Mouse (Mus musculus): Measurements from ENCODE around the gene Eif2b4.
"Not testable (repeated sequence)": the region's sequence is repeated elsewhere in the genome, so short reads cannot be mapped to it uniquely, and the experiment has no call there.

Eif2b4 gene

DNA sequence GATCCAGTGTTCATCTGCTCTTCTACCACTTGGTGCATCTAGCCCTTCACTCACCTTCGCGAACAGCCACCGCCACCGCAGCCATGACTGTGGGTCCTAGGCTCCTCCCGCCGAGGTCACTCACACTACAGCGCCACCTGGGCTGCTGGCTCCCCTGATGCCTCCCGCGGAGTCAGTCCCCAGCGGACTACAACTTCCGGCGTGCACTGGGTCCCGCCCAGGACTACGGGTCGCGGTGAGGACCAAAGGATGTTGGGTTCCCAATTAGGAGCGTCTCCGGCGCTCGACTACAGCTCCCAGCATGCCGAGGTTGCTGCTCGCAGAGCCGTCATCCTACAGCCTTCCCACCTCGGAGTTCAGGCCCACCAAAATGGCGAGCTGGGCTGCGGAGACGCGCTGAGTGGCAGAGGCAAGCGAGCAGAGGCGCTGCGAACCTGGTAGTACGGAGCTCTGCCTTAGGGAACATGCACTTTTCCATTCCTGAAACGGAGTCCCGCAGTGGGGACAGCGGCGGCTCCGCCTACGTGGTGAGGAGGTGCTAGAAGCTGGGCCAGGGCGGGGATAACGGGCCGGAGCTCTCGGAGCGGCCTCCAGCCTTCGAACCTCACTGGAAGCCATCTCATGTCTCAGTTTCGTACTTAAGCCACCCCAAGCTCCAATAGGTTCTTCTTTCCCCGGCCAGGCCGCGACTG is at the start of gene Eif2b4, which contains the start of gene Snx17:
Eif2b4 (minus strand) TSS at position 492 of the 692 bp plus-strand sequence.
Snx17 (plus strand) TSS at position 289 of the 692 bp plus-strand sequence.
- peak; percentile 99 for DNase-seq (ENCODE audit: low spot score)

GRCm38 (mm10) chr5:31242191-31242590 is 49.0 kb upstream of the Eif2b4 start:
- DNase-seq (ENCODE audit: low spot score): no peak

DNA sequence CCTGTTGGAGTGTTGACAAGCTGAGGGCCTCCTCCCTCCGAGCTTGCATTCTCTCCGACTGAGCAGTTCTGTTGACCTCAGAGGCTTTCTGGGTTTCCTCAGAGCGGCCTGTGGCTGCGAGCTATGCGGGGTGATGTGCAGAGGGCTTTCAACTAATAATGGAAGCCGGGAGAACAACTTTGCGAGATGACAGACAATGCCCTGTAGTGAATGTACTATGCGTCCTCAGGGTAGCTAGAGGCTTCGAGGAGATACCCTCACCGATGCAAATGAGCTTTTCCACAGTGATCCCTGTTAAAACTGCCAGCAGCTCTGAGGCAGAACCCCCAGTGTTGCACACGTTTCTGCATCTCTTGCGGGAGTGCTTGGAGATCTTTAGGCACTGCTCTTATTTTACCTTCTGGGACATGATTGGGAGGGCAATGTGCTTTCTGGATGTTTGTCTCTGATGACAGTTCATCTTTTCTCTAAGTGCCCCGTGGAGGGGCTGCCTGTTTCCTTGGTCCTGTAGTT is 48.3 kb upstream of the Eif2b4 start:
- no peak for DNase-seq (ENCODE audit: low spot score)

GRCm38 (mm10) chr5:31240637-31241521 is 47.6 kb upstream of the Eif2b4 start, which contains the start of the genes Nrbp1 and Gm9970:
Gene Nrbp1, plus strand, starts transcription at chr5:31240864.
Gene Gm9970, minus strand, starts transcription at chr5:31241232.
- peak; percentile 94 for DNase-seq (ENCODE audit: low spot score)

- no peak for DNase-seq (ENCODE audit: low spot score)
These were observed 33.4 kb upstream of the Eif2b4 start for GRCm38 (mm10) chr5:31226641-31227040.

DNA sequence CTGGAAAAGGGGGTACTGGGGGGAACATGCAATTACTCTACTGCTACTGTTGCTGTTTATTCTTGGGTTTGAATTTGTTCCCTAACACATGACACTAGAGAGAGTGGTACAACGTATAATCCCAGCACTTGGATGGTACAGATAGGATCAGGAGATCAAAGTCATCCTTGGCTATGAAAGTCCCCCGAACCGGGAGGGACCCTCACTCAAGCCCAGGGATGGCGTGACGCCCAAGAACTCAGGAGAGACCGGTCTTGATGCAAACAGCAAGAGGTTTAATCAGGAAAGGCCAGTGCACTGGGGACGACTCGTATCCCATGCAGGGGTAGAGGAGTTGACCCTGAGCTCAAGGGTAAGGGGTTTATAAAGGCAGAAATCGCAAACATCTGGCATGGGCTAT is 29.5 kb upstream of the Eif2b4 start:
- no peak for DNase-seq (ENCODE audit: low spot score)

DNA sequence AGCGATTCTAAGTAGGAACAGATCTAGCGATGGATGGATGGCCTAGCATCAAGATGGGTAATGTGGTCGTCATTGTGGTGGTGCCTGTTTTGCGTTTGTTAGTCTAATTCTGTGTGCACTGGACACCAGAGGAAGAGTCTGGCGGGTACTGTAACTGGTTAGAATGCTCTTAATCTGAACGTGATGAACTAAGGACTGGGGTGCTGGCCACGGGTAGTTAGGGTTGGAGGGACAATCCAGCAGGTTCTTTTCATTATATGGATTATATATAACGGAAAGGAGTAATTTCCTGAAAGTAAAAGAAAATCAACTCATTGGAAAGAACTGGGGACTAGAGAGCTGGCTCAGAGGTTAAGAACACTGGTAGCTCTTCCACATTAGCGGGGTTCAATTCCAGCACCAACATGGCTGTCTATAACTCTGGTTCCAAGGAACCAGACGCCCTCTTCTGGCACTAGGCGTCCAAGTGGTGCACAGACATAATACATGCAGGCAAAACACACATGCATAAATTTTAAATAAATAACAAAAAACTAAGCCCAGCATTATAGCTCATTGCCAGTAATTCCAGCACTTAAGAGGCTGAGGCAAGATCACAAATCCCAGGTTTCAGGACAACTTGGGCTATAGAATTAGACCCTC is 28.2 kb upstream of the Eif2b4 start:
- DNase-seq (ENCODE audit: low spot score): peak; percentile 44

DNA sequence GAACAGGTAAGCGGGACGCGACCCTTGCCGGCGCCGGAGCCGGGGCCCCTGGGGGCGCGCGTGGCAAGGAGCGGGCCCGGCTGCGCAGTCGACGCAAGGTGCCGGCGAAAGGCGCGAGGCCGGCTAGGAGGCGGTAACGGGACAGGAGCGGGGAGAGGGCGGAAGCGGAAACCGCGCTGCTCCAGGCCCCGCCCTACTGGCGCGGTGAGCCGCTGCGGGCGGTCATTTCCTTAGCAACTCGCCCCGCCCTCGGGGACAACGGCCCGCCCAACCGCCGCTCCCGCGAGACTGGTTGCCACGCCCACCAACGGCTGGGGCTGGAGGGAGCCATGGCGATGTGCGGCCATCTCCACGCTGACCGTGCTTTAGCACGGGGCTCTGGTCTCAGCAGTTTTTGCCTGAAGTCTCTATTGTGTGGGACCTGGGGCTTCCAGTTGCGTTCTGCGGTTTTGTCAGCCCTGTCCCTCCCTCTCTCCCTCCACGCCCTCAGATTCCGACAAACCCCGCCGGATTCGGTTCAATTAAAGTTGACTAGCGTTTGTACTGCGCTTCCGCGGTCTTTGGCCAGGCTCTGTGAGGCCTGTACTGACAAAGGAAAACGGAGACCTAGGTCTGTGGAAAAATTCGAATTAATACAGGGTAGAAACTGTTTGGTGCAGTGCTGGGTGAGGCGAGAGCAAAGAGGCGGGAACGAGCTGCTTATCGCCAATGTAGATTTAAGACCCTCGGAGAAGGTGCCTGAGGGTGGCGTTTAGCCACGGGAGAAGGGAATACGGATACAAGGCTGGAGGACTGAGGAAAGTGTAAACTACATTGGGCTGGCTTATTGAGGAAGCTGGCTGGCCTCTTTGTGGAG is 27.4 kb upstream of the Eif2b4 start, which contains the start of gene Ppm1g:
Ppm1g (minus strand) TSS at position 240 of the 856 bp plus-strand sequence.
- peak; percentile 95 for DNase-seq (ENCODE audit: low spot score)

- DNase-seq (ENCODE audit: low spot score): no peak
These were observed 26.7 kb upstream of the Eif2b4 start for GRCm38 (mm10) chr5:31219911-31220447.

DNA sequence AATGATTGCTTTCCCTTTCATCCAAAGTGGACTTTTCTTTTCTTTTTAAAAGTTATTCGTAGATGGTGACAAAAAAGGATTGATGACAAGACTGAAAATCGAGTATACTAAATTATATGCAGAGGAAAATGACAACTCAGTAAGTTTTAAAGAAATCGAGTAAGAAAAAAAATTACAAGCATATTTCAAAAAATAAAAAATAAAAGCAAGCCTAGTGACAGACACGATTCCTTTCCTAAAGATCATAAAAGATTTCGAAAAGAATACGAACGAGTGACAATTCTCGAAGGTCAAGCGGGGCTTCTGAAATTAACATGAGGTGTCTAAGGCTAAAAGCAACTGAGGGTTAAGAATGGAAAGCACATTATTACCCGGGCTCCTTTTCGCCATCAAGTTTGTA is 26.2 kb upstream of the Eif2b4 start:
- DNase-seq (ENCODE audit: low spot score): no peak

GRCm38 (mm10) chr5:31219070-31219469 is 25.8 kb upstream of the Eif2b4 start:
- no peak for DNase-seq (ENCODE audit: low spot score)

GRCm38 (mm10) chr5:31218294-31218693 is 25.1 kb upstream of the Eif2b4 start:
- peak; percentile 31 for DNase-seq (ENCODE audit: low spot score)

GRCm38 (mm10) chr5:31216554-31216953 is 23.3 kb upstream of the Eif2b4 start:
- DNase-seq (ENCODE audit: low spot score): not testable (repeated sequence)

GRCm38 (mm10) chr5:31204421-31204820 is 11.2 kb upstream of the Eif2b4 start:
- no peak for DNase-seq (ENCODE audit: low spot score)

GRCm38 (mm10) chr5:31203866-31204265 is 10.6 kb upstream of the Eif2b4 start:
- DNase-seq (ENCODE audit: low spot score): no peak

DNA sequence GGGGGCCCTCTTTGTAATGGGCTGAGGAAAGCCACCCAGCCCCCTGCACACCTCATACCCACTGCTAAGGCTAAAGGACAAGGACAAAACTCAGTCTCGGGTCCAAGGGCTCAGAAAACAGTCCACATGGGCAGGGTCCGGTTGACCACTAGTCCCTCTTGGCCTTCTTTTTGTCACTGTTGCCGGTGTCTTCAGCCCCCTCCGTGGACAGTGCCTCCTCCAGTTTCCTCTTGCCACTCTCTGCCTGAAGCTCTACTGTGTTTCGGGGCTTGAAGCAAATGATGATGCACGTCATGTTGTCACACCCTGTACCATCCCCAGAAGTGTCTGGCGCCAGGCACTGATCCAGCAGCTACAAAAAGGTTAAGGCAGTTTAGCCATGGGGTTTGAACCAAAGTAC is 9.7 kb upstream of the Eif2b4 start:
- peak; percentile 25 for DNase-seq (ENCODE audit: low spot score)

GRCm38 (mm10) chr5:31201742-31202590 is 8.7 kb upstream of the Eif2b4 start, which contains the start of gene Zfp513:
Gene Zfp513, minus strand, starts transcription at chr5:31202303.
- peak; percentile 98 for DNase-seq (ENCODE audit: low spot score)

DNA sequence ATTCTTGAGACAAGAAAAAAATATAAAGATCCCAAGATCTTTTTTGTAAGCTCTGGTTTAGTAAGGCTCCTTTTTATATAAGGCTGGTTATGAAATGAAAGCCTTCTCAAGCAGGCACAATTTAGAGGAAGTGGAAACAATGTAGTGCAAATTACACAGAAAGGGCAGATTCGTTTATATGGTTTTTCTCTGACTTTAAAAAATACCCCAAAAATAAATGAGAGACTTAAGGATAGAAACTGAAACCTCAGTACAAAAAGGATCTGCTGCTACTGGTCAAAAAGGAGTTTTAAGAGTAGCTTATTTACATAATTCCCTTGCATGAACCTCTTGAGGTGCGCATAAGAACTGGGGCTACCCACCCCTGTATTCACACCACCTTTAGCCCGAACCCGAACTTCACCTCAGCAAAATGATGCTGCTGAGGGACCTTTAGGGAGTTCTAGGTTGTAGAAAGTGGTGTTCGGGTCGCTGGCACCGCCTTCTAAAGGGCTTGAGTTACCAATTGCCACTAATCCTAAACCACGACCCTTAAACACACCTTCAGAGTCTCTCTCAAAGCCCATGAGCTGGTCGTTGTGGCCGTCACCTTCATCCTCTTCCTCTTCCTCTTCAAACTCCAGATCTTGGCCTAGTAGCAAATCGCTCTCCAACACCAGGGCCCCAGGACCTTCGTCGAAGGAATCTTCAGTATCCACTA is 8.0 kb upstream of the Eif2b4 start:
- no peak for DNase-seq (ENCODE audit: low spot score)

GRCm38 (mm10) chr5:31200327-31200768 is 7.1 kb upstream of the Eif2b4 start:
- DNase-seq (ENCODE audit: low spot score): no peak
